Mouse (Mus musculus) spleen, postnatal 4 days (tissue): ENCODE results near the gene Mkrn2.
"Not testable (repeated sequence)": the region's sequence is repeated elsewhere in the genome, so short reads cannot be mapped to it uniquely, and the experiment has no call there.

Experiments
- DNase-seq, 2 experiments: peaks; one replicate each; pipeline ENCODE4 v3.0.0; 2022; ENCODE audit warnings: low spot score in 2 of 2

Gene Mkrn2

DNA sequence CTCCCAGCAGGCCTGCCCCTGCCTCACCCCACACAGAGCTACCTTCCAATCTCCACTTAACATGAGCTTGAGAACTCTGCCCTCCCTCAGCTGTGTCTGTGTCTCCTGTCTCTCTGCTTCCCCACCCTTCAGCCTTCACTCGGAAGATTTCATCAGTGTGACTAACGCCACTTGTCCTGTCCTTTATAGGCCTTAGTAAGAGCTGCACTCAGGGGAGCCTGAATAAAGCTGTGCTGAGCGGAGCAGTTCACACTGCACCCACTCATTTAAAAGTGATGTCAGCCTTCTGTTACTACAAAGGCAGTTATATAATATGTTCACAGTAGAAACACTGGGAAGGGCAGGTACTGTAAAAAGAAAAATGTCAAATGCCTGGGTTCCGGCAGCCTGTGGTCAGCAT is 5.7 kb downstream of the Mkrn2 start:
- no peak for DNase-seq

DNA sequence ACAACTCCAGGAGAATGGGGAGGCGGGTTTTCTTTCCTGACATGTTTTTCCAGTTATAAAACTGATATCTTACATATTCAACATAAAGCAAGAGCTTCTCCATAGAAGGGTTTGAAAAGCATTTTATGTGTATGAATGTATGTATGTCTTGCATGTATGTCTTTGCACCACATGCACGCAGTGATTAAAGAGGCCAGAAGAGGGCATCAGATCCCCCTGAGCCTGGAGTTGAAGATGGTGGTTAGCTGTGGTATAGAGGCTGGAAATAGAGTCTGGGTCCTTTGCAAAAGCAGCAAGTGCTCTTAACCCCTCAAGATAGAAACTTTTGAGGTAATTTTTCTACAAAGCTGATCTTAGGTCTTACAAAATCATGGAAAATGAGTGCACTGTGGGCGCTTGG is 7.4 kb downstream of the Mkrn2 start:
- DNase-seq = no peak

DNA sequence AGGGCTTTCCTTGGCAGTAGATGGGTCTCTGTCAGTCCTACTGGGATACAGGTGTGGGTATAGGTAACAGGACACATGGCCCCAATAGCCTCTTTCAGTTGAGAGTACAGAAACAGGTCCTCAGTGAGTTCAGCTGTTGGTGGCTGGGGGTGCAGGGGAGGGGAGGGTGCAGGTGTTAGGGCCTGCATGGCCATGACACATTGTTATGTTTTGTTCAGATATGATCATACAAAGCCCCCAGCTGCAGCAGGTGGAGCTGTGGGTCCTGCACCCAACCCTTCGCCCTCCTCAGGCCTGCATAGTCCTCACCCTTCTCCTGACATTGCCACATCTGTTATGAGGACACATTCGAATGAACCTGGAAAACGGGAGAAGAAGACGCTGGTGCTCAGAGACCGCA is 8.6 kb downstream of the Mkrn2 start:
- no peak for DNase-seq

DNA sequence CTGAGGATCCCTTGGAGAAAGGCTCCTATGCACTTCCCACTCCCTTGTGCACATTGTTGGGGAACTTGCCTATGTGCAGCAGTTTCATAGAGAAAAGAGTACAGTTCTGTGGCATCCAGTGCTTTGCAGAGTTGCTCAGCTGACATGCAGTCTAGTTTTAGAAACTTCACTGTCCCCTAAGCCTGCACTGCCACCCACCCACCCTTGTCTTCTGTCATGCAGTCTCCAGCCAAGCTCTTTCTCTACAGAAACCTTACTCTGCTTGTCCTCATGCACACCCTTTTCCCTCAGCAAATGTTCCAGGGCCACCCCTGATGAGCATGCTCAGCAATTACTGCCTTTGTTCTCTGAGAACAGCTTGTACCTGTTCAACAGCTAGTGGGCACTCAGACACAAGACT is 12.1 kb downstream of the Mkrn2 start:
- DNase-seq = no peak

DNA sequence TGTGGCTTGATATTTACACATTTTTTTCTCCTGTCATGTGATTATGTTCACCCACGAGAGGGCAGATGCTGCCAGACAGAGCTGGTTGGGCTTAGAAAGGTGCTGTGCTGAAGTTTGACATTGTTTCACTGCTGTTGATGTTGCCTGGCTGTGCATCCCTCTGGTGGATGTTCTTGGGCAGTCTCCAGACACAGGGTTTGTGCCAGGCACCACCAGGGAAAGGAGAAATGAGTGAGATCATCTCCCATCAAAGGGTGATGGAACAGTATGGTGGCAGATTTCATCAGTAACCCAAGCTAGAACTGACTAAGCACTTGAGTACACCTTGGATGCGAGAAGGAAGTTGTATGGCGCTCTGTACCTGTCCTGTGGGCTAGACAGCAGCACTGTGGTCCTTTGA is 14.3 kb downstream of the Mkrn2 start:
- no peak for DNase-seq

DNA sequence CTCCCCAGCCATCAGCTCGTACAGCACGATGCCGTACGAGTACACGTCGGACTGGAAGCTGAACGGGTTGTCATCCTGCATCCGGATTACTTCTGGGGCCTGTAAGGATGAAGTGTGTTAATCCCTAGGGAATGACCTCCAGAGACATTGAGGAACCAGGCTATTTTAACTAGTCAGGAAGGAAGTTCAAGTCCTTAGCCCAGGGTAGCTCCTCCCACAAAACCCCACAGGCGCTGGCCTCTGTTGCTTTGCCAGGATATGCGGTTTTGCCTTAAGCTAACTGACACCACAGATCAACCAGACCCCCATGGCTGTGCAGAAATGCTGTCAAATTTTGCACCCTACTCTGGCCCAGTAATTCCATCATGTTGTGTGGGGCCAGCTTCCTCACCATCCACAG is 18.1 kb downstream of the Mkrn2 start:
- DNase-seq = no peak

DNA sequence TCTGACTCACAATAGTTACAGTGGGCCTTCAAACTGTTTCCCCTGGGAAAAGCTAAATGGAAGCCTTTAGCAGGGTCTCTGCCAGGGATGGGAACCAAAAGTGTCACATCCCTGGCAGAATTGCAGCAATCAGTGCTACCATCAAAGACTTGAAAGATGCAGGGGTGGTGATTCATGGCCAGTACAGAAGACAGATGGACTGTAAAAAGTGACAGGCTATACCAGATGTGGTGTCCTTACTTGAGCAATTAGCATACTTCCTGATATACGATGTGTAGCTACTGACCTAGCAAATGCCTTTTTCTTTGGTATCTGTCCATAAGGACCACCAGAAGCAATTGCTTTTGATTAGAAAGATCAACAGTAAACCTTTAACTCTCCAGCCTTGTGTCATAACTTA is 19.2 kb downstream of the Mkrn2 start:
- no peak for DNase-seq

DNA sequence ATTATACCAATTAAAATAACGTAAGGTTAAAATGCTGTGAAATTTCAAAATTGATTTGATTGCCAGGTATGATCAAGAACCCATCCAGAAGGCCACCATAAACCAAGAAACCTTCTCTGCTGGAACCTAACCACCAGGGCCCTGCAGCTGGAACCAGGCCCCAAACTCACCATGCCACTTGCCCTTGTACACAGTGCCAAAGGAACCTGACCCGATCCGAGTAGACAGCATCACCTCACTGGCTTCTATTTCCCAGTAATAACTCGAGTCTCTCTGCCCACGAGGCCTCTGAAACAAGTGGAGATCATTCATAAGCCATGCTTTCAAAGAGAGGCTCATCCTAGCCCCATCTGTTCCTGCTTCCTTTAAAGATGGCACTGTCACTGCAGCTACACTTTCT is 24.4 kb downstream of the Mkrn2 start:
- no peak for DNase-seq

DNA sequence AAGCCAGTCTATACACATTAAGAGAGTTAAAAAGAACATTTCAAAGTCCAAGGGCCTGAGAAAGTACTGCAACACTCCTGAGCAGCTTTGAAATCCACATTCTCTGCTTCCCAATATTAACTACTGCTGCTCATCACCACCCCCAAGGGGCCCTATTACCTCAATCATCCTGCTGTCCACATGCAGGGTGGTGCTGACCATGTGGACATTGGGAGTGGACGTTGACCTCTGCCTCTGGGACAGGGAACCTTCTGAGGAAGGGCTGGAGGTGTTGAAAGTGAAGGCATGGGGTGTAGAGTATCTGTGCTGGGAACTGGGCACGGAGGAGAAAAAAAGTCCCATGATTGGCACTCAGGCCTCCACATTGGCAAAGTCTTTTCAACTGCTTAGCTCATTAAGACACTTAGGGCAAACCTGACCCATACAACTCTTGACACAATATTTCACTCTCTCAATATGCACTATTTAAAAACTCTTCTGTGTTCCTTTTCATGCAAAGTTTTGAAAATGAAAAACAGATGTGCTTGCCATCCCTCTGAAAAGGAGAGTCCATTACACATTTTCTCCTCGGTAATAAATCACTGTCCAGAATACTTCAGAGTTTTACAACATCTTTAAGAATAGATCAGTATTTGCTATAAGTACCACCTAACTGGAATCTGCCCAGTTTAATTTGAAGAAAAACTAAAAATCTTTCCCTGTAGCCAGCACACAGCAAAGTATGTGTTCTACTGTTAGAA is 29.5 kb downstream of the Mkrn2 start:
- DNase-seq = no peak

DNA sequence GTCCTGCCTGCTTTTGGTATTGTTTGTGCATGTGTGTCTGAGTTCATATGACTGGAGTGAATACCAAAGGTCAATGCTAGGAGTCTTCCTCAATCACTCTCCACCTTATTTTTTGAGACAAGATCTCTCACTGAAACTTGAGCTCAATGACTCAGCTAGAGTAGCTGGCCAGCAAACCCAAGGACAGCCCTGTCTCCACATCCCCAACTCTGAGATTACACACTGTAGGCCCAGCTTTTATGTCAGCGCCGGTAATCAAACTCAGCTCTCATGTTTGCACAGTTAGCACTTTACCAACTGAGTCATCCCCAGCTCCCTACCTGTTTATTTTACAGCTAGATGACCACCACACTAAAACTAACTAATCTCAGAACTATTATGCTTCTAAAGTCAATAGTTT is 32.3 kb downstream of the Mkrn2 start:
- no peak for DNase-seq

DNA sequence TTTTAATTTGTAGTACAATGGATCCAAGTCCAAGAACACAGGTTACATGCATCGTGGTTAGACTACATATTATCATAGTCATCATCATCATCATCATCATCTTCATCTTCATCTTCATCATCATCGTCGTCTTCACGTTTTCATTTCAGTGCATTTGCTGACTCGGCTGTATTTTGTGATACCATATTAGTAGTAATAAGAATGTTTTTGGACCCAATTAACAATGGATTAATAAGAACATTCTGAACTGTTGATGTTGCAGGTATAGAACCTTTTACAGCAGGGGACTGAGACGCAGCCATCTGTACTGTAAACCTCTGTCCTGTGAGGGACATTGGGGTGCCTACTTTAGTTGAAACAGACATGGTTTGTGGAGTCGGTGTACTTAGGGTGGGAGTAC is 36.5 kb downstream of the Mkrn2 start:
- DNase-seq = not testable (repeated sequence)

DNA sequence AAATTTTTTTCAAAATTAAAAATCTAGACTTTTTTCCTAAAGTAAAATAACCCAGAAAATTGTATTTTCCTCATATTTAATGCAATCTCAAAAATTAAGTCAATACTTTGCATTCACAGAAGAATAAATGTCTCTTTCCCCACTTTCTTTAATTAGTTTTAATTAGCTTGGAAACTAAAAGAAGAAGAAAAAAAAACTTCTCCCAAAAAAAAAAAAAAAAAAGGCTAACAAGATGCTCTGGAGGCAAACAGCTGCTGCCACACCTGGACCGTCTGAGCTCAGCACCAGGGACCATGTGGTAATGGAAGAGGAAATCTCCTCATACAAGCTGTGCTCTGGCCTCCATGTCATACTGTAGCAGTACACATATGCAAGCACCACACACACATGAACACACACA is 41.6 kb downstream of the Mkrn2 start:
- no peak for DNase-seq

DNA sequence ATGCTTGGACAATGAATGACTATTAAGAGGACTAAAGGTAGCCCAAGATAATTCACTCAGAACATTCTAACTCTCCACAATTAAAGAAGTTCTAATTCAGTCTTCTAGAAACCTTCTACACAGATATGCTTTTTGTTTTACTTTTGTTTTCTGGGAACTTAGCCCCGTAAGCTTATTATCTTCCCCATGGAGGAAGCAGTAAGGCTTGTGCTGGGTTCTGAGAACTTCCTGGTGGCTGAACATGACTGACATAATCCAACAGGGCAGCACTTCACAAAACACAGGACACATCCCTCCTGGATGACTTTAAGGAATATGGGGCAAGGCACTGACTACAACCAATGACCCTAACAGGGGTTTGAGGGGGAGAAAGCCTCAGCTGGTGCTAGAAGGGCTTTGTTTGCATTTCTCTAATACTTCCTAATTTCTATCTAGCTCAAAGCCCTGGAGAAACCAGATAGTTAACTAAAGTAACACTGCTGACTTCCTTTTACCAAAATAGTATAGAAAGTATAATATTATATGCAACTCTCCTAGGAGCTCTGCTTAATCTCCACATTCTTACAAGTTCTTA is 48.2 kb downstream of the Mkrn2 start:
- no peak for DNase-seq

DNA sequence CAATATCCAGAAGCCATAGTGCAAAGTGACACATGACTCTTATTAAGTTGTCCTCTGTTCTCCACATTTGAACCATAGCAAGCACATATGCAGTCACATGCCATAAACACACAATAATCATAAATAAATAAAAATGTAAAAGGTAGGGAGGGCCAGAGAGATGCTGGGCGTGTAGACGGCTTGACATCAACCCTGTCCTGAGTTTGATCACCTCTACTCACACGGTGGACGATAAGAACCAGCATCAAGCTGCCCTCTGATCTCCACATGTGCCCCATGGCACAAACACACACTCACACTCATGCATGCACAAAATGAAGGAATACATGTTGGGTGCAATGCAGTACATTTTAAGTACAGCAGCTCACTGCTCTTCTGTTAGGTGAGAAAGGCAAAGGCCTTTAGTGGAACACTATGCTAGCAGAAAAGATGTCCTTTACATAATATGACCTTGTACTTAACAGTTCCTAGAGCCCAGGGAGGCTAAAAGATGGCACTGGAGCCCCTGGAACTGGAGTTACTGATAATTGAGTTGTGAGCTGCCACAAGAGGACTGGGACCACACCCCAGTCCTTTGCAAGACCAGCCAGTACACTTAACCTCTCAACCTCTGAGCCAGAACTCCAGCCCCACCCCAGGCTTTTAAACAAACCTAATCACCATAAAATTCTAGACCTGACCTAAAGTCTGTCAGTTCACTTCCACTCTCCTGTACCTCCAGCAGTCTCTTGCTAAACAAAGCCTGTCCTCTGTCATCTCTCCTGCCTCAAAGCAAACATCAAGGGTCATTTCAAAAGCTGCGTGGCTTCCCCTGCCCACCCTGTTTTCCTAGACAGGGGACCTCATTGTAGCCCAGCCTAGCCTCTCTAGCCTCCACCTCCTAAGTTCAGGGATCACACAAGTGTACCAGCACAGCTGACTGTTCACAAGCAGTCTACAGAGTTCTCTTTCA is 49.0 kb downstream of the Mkrn2 start:
- DNase-seq = peak; percentile 54 to 65

DNA sequence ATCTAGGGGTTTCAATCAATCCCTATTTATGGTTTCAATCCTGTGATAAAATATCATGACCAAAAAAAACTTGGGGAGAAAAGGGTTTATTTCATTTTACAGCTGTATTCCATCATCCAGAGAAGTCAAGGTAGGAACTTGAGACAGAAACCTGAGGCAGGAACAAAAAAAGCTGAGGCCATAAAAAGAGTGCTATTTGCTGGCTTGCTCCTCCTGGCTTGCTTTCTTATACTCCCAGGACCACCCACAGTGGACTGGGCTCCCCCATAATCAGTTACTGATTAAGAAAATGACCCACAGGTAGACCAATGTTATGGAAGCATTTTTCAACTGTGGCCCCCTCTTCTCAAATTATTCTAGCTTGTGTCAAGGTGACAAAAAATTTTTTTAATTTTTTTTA is 50.0 kb downstream of the Mkrn2 start:
- DNase-seq = no peak

DNA sequence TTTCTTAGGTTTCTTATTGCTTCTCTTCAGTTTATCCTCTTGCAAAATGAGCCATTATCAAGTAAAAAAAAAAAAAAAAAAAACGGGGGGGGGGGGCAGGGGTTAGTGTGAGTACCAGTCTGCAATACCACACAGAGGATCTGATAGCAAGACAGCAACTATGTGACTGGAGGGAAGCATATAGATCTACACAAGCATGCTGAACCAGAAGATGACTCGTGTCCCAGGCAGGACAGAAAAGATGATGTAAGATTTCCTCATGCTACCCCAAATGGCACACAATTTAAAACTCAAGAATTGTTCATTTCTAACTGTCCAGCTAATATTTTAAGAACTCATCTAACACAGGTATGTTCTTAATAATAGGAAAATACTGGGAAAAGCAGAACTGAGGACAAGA is 52.2 kb downstream of the Mkrn2 start:
- DNase-seq = no peak

DNA sequence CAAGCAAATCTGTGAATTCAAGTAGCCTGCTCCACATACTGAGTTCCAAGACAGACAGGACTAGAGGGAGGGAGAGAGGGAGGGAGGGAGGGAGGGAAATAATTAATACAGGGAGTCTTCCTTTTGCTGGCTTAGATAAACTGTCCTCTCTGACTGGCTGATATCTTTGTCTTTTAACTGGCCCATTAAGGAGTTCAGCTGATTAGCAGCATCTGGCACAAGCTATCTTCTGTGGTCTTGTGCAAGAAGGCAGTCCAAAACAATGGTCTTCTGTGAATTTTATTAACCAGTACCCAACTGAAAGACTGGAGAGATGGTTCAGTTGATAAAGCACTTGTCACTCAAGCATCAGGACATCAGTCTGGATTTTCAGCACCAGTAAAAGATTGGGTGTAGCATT is 57.1 kb downstream of the Mkrn2 start:
- DNase-seq = no peak

DNA sequence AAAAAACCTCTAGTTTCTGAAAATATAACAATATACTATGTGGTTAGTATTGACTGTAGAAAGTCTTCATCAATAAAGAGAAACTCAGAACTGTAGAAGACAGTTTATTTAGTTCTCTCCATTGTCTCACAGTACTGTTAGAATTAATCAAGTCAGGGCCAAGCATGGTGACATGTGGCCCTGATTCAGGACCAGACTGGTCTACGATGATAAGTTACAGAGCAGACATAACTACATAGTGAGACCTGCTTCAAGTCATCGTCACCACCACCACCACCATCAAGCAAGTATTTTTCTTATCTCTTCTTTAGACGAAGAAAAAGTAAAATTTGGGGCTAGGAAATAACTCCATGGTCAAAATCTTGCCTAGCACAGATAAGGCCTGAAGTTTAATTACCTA is 62.6 kb downstream of the Mkrn2 start:
- no peak for DNase-seq

DNA sequence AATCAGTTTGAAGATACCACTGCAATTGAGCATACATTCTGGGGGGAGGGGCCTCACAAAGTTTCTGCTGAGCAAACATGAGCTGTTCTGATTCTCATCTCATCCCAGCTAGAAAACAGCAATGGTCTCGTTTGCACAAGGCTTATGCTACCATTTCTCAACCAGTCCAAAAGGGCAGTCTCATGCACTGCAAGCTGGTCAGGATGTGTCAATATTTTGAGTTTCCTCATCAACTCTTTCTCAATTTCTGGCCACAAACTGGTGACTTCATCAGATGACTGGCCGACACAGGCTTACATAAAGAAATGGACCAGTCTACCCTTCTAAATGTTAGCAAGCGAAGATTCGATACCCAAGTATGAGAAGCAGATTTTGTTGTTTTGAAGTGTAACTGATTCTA is 64.9 kb downstream of the Mkrn2 start:
- DNase-seq = peak in 1 of 2 experiments; percentile 15
